Mouse (Mus musculus) yolk sac, embryonic 10.5 days (tissue): ENCODE data around the gene Nipa2.

Source experiments
- DNase-seq: peaks from one replicate; pipeline ENCODE4 v3.0.0-alpha.2; 2017; ENCODE audit warnings: low spot score

The Nipa2 gene

DNA sequence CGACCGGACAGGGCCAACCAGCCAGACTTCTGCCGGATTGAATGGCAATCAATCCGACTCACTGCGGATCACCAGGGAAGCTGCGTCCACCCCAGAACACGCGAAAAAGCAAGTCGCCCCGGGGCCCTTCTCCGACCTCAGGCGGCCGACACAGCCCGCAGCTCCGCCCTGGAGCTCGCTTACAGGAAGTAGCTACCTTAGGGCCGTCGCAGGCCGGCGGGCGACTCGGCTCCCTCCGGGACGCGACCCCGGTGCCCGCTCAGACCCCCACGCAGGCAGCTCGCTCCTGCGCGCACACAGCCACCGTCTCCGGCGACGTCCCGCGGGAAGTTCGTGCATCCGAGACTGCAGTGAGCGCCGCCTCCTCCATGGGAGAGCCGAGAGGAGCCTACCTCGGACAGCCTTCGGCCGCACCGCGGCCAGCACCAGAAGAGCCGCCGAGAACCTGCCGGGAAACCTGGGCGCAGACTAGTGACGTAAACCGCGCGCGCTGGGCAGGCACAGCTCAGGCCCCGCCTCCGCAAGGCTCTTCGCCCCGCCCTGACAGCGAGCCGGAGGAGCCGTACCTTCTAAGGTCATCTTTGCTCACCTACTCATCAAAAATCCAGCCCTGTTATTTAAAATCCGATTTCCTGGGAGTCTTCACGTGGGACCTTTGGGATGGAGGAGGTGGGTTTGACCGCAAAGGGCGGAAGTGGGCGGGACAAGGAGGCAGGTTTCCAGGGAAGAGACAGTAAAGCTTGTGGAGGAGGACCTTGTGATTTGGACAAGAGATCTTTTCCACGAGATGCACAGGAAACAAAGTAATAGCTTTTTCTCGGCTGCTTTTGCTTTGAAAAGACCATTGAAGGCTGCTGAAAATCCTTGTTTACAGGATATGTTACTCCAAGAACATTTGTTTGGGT, at the start of gene Nipa2:
Gene Nipa2, minus strand, starts transcription at position 473 of the 905 bp plus-strand sequence.
- DNase-seq: peak; percentile 96

DNA sequence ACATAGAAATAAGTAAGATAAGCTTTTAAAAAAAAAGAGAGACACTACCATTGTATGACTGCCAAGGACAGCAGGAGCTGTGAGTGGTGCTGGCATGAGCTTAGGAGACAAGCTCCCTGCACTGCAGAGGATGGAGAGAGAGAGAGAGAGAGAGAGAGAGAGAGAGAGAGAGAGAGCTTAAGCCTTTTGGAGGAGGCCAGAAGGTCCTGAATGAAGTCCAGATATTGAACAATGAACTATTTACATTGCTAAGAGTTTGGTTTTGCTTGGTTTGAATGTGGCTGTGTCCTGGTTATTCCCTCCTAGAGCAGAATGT, 48.7 kb upstream of the Nipa2 start:
- DNase-seq: no peak

DNA sequence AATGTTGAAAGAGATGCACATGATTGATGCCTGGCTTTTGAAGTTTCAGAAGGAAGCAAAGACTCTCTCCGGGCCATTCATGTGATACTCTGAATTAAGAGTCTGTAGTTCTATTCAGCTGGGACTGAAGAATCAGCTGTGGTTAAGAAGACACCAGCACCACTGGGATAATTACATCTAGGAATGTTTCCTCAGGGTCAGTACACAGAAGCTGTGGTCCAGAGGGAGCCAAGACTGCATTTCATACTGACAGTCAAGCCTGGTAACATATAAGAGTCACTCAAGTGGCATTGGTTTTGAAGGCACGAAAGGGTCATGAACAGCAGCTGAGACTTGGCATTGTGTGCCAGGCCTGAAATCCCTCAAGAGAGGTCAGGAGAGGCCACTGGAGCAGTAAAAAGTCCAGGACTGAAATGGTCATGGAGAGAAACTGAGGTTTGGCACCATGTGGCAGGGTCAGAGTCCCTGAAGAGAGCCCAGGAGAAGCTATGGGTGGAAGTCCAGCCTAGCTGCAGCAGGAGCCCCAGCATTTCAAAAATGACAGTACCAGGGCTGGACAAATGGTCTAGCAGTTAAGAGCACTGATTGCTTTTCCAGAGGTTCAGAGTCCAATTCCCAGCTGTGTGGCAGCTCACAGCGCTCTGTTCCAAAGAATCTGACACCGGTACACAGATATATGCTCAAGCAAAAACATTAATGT, 48.2 kb upstream of the Nipa2 start:
- DNase-seq: no peak

DNA sequence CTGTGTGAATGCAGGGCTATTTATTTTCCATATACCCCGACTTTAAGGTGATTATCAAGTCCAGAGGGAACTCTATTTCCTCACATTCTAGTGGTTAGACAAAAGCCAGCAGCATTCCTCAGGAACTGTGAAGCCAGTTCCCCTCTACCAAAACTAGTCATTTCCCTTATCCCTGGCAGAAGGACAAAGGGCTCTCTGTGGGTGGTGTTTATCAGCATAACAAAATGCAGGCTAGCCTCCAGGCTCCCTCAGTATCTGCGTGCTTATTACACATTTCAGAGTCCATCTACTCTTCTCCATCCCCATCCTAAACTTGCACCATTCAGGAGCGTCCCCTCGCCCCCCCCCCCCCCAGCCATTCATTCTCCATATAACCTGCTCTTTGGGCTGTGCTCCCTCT, 36.7 kb upstream of the Nipa2 start:
- no peak for DNase-seq

DNA sequence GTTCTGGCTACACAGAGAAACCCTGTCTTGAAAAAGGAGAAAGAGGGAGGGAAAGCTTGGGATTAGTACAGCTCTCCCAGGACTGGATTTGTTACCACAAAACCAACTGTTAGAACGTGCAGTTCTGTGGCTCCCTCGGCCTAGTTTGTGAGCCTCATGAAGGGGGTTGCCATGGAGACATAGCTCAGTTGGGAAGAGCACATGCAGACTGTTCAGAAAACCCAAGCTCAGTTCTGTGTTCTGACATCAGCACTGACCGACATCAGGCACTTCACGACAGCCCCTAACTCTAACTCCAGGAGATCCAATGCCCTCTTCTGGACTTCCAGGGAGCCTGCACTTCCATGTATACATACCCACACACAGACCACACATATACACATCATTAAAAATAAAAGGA, 32.7 kb upstream of the Nipa2 start:
- DNase-seq: no peak

DNA sequence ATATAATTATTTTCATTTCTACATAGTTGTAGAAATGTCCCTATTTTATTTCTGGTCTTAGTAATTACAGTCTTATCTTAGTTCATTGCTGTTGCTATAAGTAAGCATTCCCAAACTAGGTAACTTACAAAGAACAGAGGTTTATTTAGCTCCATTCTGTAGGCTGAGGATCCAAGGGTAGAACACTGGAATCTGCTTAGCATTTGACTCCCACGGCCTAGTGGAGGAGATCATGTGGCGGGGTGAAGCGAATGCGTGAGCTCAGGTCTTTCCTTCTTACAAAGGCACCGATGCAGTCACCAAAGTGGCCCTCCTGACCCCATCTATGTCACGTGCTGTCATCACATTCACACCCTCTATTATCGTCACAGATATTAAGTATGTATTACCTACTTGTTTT, 29.6 kb upstream of the Nipa2 start:
- no peak for DNase-seq

DNA sequence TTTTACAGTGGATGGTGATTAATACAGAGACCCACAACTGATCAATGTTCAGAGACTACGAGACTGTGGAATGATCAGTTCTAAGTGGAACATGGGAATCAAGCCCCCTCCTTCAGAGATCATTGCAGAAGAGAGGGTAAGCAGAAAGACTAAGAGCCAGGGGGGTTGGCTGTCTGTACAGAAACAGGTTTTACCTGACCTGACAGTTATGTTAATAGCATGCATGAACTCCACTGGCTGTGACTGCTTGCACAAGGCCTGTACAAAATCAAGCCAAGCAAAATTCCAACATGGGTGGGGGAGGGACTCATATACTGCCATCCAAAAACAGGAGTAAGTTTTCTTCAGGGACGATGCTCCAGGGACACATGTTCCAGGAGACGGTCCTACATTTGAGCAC, 28.9 kb upstream of the Nipa2 start:
- DNase-seq: no peak

DNA sequence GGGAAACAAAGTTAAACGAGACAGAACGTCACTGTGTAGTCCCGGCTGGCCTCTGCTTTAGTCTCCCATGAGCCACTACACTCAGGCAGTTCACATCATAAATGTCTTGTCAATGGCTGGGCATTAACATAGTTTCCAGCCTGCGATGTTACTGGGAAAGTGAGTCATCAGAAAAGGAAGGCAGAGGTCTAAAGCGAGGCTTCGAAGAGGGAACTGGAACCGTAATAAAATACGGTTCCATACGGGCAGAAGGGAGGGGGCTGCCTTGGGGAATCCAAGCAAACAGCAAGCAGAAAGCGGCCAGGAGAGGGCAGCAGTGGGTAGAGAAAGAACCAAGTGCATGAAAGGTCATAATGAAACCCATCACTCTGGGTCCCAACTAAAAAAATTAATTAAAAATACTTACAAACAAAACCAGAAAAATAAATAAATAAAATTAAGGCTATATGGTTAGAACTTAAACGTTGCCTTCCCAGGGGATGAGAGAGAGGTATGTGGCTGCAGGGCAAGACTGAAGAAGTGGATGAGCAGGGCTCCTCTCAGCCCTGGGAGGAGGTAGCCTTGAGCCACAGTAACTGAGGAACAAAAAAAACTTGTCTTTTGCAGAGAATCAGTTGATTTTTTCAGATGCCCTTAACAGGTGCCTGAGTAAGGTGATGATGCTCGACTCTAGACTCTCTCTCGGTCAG, 24.4 kb upstream of the Nipa2 start:
- DNase-seq: peak; percentile 59

DNA sequence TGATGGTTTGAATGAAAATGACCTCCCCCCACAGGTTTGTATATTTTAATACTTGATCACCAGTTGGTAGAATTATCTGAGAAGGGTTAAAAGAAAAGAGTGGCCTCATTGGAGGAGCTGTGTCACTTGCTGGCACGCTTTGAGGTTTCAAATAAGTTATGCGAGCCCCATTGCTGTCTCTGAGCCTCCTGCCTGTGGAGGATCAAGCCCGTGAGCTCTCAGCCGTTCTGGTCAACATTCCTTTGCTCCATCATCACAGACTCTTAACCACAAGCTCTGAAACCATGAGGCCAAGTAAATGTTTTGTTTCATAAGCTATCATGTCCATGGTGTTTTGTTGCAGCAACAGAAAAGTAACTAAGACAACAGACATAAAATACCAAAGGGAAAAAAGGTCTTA, 22.5 kb upstream of the Nipa2 start:
- DNase-seq: no peak

DNA sequence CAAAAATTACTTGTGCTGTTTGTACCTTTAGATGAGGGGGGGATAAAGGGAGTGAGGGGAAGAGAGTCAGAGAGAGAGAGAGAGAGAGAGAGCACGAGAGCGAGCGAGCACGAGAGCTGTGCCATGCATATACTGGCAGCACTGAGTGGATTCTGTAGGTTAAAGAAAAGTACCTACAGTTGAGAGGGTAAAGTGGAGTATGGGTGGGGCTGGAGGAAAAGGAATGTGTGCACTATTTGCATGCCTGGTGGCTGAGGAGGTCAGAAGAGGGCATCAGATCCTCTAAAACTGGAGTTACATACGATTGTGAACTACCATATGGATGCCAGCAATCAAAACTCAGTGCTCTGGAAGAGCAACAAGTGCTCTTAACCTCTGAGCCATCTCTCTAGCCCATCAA, 20.8 kb upstream of the Nipa2 start:
- no peak for DNase-seq

DNA sequence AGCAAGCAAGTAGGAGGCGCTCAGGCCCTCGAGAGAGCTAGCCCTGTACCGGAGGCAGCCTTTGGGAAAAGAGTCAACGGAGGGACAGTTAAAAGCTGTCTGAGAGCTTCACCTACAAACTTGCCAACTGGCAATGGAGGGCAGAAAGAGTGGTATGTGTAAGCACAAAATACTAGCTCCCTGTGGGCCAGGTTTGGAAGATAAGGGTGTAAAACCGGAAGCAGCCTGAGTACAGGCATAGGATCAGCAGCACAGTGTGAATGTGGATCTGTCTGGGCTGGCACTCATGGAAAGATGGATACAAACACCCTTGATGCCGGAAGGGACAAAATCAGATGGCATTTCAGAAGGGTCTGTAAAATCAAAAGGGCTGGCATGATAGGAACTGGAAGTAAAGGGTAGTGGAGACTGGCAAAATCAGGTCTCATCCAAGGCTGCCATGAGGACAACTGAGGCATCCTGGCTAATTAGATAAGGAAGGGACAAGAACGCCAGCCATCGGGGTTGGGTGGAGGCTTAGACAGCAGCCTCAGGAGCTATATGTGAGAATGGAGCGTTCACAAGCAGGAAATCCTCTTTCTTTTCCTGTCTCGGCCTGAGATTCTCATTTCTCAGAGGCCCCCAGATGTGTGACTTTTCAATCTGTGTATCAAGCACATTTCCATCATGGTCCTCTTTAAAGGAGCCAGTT, 19.9 kb upstream of the Nipa2 start:
- no peak for DNase-seq

DNA sequence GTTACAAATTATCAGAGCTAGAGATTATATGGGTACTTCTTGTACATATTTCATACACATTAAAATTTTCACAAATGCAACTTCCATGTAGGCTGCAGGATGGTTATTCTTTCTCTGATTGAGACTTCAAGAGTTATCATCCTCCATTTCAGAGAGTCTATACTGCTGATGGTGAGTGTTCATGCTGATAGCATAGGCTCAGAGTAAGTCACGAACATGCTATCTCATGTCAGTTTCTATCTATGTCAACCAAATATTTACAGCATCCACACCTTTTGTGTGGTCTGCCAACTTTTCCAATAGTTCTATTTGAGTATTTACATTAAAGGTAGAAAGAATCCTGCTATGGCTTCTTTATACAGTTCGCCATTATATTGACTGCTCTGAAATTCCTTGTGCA, 19.2 kb upstream of the Nipa2 start:
- DNase-seq: no peak

DNA sequence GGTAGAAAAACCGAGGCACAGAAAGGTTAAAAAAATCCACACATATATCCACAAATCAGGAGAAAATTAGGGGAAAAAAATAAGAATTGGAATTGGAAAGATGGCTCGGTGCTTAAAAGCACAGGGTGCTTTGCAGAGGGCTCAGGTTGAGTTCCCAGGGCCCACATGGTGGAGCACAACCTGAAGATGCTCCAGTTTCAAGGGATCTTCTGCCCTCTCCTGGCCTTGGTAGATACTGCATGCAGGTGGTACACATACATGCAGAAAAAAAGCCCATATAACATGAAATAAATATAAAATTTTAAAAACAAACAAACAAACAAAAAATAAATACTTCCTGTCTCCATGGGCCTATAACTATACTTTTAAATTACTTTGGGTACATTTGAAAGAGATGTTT, 12.2 kb upstream of the Nipa2 start:
- DNase-seq: no peak

DNA sequence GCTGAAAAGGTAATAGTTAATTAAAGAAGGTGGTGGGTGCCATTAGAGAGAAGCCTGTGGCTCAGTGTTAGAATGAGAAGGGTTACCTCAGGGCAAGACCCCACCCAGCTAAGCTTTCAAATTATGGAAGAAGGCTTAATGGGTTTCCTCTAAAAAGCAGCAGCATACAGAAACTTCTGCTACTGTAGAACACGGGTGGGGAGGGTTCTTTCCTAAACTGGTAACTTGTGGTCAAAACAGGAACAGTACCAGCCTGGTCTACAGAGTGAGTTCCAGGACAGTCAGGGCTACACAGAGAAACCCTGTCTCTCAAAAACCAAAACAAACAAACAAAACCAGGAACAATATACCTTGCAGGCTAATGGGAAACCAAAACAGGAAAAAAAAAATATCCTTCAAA, 7.1 kb upstream of the Nipa2 start:
- DNase-seq: no peak

DNA sequence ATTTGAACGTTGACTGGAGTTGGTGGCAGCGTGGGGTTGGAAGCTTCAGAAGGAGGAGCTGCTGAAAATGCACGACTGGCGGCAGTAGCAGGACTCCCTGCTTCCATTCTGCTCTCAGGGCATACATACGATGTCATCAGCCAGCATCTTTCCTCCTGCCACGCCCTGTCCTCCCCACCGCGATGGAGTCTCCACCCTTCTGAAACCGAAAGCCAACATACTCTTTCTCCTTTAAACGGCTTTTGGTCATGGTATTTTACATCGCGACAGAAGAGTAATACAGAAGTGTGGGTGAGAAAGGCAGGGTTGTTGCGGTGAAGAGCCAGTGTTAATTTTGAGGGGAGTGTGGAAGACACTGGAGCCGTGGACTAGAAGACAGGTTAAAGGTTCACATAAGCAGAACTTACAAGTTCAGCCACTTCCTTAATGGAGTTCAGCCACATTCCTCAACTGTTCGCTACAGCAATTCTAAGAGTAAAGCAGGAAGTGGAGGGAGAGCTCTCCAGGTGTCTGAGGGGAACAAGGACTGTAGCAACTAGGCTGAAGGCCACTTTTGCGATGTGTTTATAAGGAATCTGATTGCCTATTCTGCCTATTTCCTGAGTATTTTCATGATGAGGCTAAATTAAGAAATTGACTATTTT, 6.1 kb upstream of the Nipa2 start:
- peak; percentile 43 for DNase-seq

DNA sequence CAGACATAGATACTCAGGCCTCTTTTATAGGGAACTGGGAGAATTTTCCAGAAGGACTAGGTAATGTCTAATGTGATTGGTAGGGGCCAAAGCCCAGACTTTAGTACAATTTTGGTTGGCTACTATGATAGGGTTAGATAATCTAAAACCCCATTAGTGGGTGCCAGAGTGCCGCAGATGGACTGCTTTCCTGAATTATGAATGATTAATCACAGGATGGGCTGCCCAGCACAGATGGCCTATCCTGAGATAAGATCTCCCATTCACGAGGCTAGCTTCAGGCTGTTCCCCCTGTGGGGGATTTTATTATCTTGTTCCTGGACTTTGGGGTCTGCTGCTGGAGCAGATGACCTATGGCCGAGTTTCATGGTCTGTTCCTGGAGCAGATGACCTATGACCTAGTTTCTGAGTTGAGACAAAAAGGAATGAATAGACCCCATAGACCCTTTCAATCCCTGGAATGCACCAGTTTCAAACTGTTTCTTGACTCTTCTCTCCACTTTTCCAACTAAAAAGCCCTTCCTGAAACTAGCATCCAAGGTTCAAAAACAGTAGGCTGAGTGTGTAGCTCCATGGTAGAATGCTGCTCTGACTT, 4.7 kb upstream of the Nipa2 start:
- DNase-seq: peak; percentile 71

DNA sequence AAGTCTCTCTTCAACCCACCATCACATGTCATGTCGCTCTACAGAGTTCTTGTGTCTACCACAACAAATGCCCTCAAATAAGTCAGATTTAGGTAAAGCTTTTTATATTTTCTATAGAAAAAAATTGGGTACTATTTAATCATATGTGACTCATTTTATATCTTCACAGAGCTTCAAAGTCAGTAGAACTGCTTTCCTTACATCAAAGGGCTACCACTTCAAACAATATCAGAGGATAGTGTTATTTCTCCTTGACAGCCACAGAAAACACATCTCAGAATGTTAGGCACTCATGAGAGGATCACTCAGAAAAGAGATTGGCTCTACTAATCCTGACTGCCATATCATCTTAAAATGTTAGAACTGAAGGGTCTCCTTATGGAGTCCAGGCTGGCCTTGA, 1.8 kb downstream of the Nipa2 start:
- no peak for DNase-seq

DNA sequence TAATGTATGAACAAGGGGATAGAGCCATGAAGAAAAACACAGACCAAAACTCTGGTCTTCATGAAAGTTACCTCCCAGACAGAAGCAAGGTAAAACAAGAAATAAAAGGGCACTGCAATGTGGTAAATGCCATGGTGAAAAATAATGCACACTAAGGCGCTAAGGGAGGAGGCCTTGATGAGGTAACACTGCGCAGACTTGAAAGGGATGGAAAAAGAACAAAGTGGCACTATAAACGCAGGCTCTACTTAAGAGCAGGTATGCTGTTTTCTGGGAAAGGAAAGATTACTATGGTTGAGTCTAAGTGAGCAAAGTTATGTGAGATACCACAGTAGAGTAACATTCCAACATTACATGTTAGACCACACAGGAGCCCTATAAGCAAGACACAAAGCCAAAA, 2.5 kb downstream of the Nipa2 start:
- DNase-seq: no peak

DNA sequence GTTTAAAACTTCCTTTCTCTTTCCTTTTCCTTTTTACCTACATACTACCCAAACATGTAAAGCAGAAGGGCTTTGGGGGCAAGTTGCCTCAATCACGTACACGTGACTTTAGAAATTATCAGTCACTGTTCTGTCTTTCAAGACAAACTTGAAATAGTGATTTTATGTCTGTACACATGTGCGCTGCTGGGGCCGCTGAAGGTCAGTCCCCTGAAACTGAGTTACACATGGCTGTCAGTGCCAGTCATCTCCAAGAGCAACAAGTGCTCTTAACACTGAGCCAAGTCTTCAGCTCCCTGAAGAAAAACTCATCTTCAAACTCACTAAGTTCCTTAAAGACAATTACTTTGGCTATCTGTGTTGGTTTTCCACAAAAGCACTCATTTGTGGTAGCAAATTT, 4.4 kb downstream of the Nipa2 start:
- DNase-seq: no peak

DNA sequence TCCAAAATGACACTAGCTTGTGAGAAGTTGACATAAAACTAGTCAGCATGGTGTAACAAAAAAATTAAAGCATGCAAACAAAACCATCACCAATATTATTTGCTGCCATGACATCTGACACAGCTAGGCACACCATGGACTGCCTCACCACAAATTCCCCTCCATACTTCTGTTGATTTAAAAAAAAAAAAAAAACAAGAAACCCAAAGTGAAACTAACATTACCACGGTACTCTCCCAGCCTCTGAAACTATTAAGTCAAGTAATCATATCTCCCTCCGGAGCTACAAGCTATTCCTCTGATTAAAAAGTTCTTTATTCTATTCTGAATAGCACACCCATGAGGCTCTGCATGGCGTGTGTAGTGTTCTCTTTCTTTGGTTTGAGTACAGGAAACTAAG, 5.1 kb downstream of the Nipa2 start:
- DNase-seq: no peak

DNA sequence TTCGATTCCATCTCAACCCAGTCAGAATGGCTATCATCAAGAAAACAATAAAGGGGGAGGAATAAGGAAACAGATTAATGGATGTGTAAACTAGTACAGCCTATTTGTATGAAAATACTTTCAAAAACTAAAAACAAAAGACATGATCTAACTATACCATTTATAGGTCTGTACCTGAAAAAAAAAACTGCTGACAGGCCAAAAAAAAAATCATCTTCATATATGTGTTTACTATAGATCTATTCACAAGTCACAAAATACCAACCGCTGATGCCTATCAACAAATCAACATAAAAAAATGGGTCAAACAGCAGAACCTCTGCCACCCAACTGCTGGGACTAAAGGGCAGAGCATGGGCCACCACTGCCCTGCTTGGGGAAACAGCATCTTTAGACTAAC, 6.2 kb downstream of the Nipa2 start:
- DNase-seq: no peak

DNA sequence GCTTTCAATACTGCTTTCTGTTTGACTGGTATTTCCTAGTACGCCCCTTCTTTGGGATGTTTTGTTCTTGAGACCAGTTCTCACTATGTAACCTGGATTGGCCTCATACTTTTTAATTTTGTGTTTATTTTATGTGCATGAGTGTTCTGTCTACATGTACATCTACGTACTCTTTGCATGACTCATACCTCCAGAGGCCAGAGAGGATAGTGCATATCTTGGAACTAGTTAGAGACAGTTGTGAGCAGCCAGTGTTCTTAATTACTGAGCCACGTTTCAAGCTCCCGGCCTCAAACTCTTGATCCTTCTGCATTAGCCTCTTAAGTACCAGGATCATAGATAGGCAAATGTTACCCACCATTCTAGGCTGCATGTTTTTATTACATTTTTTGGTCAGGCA, 23.9 kb downstream of the Nipa2 start:
- DNase-seq: no peak
